Mouse (Mus musculus) cerebellum, adult (tissue): Measurements from ENCODE around the gene Tmem270.

Experiments
- ATAC-seq: cut with Nextera tagmentation; 2 replicates; pipeline ENCODE4 v1.9.2; 2017; ENCODE audit warnings: mild to moderate bottlenecking, moderate library complexity, mixed read lengths; ENCODE audit not compliant: insufficient number of reproducible peaks, low FRiP score, low TSS enrichment

Gene Tmem270

DNA sequence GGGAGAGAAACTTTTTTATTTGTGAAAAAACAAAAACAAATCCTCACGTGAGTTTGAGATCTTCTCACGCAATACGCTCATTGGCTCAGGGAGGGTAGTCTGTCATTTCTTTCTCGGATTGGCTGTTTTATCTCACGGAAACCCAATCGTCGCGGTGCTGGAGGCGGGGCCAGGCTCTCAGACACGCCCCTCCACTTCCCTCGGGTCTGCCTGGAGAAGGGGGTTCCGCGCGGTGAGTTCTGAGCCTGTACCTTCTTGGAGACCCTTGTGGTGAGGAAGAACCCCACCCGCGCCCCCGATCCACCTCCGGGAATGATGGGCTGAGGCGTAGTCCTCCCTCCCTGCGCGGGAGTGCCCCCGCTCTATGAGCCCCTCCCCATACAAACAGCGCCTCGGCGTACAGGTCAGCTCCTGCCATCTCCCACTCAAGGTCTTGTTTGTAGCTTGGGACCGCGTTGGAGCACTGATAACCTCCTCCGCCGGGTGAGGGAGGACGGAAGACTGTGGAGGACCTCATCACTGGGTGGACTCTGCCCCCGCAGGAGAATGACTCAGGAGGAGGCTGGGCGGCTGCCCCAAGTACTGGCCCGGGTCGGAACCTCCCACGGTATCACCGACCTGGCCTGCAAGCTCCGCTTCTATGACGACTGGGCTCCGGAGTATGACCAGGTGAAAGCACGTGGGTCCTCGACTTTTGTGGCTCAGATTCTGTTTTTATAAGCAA is 25.8 kb upstream of the Tmem270 start, which contains the start of gene Mettl27:
Gene Mettl27, plus strand, starts transcription at position 190 of the 724 bp plus-strand sequence.
- peak; percentile 70 for ATAC-seq

DNA sequence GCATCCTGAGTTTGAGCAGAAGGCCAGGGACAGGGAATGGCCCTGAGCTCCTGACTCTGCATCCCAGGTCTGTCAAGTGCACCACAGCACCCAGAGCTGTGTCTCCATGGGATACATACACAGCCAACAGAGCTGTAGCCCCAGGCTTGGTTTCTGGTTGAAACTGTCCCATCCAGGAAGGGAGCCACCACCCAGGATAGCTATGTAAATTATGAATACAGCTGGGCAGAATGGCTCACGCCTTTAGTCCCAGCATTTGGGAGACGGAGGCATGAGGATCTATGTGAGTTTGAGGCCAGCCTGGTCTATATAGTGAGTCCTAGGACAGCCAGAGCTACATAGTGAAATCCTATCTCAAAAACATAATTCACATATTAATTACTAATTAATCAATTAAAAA is 23.5 kb upstream of the Tmem270 start:
- ATAC-seq, result no peak

DNA sequence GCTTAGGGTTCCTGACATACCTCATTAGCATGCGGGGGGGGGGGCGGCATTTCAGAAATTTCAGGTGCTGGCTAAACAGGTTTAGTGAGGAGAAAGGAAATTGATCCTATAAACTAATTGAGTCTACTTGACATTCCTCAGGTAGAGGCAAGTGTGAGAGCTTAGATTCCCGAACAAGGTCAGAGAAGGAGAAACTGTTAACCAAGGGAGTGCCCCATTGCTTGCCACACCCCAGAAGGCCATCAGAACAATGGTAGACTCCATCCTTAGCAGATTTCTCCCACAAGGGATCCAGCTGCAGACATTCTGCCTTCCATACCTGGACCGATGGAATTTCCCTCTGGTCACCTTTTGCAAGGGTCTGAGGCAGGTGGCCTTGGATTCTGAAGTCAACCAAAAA is 20.2 kb upstream of the Tmem270 start:
- ATAC-seq, result no peak

DNA sequence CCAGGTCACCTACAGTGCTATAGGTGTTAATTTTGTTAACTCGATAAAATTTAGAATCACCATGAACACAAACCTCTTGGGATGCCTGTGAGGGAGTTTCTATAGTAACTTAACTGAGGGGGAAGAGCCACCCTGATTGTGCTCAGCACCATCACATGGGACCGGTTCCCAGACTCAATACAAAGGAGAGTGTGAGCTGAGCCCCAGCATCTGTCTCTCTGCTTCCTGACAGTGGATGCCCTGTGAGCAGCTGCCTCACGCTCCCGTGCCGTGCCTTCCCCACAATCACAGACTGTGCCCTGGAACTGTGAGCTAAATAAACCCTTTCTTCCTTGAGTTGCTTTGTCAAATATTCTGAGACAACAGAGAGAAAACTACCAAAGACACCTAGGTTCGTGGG is 16.6 kb upstream of the Tmem270 start:
- ATAC-seq, result no peak

DNA sequence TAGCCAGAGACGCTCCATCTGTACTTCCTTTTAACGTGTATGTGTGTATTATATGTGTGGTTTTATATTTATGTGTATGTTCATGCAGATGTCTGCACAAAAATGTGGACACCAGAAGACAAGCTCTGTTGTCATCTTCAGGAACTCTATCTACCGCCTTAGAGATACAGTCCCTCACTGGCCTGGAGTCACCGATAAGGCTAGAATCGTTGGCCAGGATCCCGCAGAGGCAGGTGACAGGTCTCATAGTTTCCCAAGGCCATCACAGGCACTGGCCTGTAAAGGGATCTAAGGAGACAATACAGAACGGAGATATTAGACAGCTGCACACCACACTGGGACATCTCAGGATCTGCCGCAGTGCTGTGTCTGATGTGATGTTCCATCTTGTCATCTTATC is 14.6 kb upstream of the Tmem270 start:
- ATAC-seq, result no peak

- ATAC-seq, result no peak
Measured at GRCm38 (mm10) chr5:134920106-134920687, 13.7 kb upstream of the Tmem270 start.

- no peak for ATAC-seq
Measured at GRCm38 (mm10) chr5:134919097-134919496, 12.6 kb upstream of the Tmem270 start.

DNA sequence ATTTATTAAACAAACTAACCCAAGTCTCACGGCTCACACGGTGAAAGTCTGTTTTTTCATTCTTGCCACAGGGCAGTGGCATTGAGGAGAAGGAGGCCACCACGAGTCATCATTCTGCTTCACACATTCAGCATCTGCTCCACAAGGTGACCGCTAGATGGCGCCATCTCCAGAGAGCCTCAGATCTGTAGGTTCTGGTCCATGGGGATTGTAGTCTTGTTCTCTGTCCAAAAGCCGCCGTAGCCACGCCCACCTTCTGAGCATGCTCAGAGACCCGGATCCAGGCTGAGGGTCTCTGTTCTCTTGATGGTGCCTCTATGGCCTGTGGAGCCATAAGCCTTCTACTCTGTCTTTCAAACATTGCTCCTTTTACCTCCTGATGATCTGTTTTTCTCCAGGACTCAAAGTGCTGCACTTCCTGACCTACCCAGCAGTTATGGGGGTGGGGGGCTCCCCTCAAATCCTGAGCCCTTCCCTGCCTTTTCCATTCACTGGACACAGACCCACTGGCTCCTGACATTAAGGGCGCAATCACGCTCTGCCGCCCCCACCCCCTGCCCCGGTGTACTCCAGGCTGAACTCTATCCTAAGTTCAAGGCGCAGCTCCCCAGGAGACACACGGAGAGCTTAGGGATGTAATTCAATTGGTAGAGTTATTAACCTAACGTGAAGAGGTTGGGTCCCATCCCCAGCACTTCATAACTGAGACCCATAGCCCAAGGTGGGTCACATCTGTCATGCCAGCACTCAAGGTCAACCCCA is 11.7 kb upstream of the Tmem270 start:
- ATAC-seq, result no peak

- ATAC-seq, result no peak
Measured at GRCm38 (mm10) chr5:134915311-134915710, 8.8 kb upstream of the Tmem270 start, which contains the start of gene Cldn13. Cldn13 (minus strand) TSS chr5:134915526.

- no peak for ATAC-seq
Measured at GRCm38 (mm10) chr5:134914510-134914909, 8.0 kb upstream of the Tmem270 start.

GRCm38 (mm10) chr5:134913753-134914152 is 7.2 kb upstream of the Tmem270 start:
- no peak for ATAC-seq

- no peak for ATAC-seq
Measured at GRCm38 (mm10) chr5:134913352-134913751, 6.8 kb upstream of the Tmem270 start.

DNA sequence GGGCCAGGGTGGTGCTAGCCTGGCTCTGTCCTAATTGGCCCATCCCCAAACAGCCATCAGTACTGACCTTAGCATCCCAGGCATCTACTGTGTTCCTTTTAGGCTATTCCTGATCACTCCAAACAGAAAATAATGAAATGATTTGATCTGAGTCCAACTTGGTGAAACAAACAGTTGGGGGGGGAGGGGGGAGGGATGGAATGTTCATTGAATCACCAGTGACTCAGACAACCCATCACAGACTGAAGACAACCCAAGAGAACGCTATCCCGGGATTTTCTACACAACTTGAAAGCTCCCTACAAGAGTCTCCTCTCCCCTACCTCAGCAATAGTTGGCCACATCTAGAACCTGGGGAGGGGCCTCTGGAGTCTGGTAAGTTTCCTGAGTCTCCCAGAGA is 5.4 kb upstream of the Tmem270 start:
- ATAC-seq, result no peak

DNA sequence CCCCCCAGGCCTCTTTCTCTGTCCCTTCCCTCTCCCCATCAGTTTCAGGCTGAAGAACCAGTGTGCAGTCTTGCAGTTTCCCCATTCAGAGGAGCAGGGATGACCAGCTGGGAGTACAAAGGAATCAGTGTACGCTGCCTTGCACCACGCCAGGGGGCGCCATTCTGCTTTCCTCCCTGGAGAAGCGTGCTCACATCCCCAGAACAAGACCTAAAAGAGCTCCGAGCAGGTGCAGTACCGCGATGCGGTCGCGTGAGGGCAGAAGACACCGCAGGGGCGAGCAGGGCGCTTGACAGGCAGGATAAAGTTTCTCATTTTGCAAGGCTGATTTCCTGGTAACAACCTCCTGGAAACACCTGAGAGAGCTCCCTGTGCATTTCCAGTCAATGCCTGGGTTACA is 602 bp upstream of the Tmem270 start:
- peak; percentile 58 for ATAC-seq

DNA sequence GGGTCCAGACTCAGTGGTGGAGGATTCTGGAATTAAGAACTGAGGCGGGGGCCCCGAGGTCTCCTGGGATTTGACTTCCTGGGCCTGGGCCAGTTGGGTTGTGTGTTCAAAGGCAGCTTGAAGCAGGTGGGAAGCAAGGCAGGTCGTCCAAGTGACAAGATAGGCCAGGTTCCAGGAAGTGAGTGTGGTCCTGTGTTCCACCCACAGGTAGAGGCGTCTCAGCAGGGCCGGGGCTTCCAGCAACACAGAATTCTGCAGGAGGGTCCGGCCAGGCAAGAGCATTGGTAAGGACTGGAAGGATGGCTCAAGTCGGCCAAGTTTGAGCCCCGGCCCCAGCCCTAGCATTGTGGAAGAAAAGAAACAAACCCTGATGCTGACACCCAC is 4.9 kb downstream of the Tmem270 start:
- ATAC-seq, result no peak

- ATAC-seq, result no peak
Measured at GRCm38 (mm10) chr5:134901012-134901643, 5.4 kb downstream of the Tmem270 start.

DNA sequence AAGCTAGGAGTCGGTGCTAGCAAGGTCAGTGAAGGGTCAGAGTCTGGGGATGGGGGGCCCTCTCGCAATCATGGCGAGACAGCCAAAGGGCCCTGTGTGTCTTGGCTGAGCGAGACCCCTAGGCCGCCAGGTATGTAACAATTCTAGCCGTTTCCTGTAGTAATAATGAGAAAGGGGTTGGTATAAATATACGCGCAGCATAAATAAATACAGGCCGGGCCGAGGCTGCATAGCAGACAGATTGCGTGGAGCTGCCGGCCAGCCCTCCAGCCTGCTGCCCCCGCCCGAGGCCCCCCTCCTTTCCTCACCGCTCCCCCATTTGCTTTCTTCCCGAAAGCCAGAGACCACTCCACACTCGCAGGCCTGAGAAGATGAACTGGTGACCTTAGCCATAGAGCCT is 8.9 kb downstream of the Tmem270 start:
- ATAC-seq, result no peak

DNA sequence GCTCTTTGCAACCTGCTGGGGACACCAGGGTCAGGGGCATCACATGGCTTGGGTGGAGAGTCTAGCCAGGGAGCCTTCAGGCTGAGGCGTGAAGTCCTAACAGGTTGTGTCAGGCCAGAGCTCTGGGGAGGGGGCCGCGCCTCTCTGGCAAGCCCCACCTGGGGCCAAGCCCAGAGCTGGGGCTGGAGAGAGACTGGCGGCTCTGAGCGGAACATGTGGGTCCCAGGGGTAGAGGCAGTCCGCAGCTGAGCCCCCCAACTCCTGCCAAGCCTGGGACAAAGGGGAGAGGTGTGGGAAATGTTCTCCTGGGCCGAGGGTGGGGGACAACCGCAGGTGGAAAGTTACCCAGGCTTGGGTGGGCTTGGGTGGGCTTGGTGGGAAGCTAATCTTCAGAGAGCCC is 9.6 kb downstream of the Tmem270 start:
- ATAC-seq, result no peak

GRCm38 (mm10) chr5:134895291-134895690 is 11.2 kb downstream of the Tmem270 start:
- no peak for ATAC-seq

DNA sequence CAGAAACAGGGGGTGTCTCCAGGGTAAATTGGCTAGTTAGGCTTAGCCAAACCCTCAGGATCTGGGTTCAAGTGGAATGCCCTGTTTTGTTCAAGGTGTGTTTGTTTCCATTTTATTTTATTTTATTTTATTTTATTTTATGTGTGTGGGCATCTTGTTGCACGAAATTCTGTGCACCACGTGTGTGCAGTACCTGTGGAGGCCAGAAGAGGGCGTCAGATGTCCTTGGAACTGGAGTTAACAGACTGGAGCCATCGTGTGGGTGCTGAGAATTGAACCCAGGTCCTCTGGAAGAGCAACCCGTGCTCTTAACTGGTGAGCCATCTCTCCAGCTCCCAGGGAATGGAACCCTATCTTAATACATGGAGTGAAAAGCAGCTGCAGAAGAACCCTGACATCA is 13.8 kb downstream of the Tmem270 start:
- no peak for ATAC-seq

- ATAC-seq, result no peak
Measured at GRCm38 (mm10) chr5:134891552-134891951, 15.0 kb downstream of the Tmem270 start.
